Mouse (Mus musculus) embryonic facial prominence, embryonic 13.5 days (tissue): ENCODE results near the gene Faah. TPM values are rescaled to one million over a fixed set of nuclear protein-coding genes. Genes with fewer than 3 reads are reported as not detected.

ENCODE experiments used
- ATAC-seq: fragments of 200-750 bp; cut with Nextera tagmentation; 2 replicates; pipeline ENCODE4 v1.8.0; 2017; ENCODE audit warnings: low read depth; ENCODE audit not compliant: insufficient number of reproducible peaks, insufficient read depth, low FRiP score, low TSS enrichment
- H3K27ac ChIP-seq: fragments of 300-500 bp; sonication (generic); 2 replicates; pipeline ENCODE4 v1.5.1; 2015; ENCODE audit warnings: moderate library complexity, mild to moderate bottlenecking, inconsistent platforms
- H3K27me3 ChIP-seq: fragments of 300-500 bp; sonication (generic); 2 replicates; pipeline ENCODE4 v1.6.1; 2015; ENCODE audit warnings: mild to moderate bottlenecking, inconsistent platforms
- H3K36me3 ChIP-seq: fragments of 300-500 bp; sonication (generic); 2 replicates; pipeline ENCODE4 v1.6.1; 2015; ENCODE audit warnings: mild to moderate bottlenecking, inconsistent platforms
- H3K4me1 ChIP-seq: fragments of 300-500 bp; sonication (generic); 2 replicates; pipeline ENCODE4 v1.6.1; 2015; ENCODE audit warnings: inconsistent platforms
- H3K4me2 ChIP-seq: fragments of 300-500 bp; sonication (generic); 2 replicates; pipeline ENCODE4 v1.6.1; 2015; ENCODE audit warnings: moderate library complexity, mild to moderate bottlenecking, inconsistent platforms
- H3K4me3 ChIP-seq: fragments of 300-500 bp; sonication (generic); 2 replicates; pipeline ENCODE4 v1.5.1; 2015; ENCODE audit warnings: mild to moderate bottlenecking, inconsistent platforms
- H3K9ac ChIP-seq: fragments of 300-500 bp; sonication (generic); 2 replicates; pipeline ENCODE4 v1.6.1; 2015; ENCODE audit warnings: mild to moderate bottlenecking, inconsistent platforms
- H3K9me3 ChIP-seq: fragments of 300-500 bp; sonication (generic); 2 replicates; pipeline ENCODE4 v1.6.1; 2016; ENCODE audit warnings: inconsistent platforms
- WGBS: fragments of 180-500 bp; shearing (Covaris S2); methylation state at CpG from one replicate; pipeline ENCODE4 v1.1.7; 2015; ENCODE audit warnings: mixed read lengths; 5-methylcytosine and 5-hydroxymethylcytosine counted together
- polyA plus RNA-seq: library from polyadenylated mRNA; unstranded; fragments of >200 nt; fragmentation: Nextera tagmentation; extraction: Ambion mirVana; gene quantifications from 2 replicates; pipeline ENCODE4 v1.2.1, GENCODE M21; 2015

Faah gene
- polyA plus RNA-seq, 1 experiment from 2014 or later: 2.1 TPM

GRCm38 (mm10) chr4:115964446-115964845 lies 53.3 kb downstream of the Faah start:
- ATAC-seq: no peak
- H3K36me3 ChIP-seq: no peaks in the 10 kb centered on the region
- no peaks in the 10 kb centered on the region for H3K9me3 ChIP-seq
- H3K4me1 ChIP-seq: peaks cover 24% of the 10 kb centered on the region
- H3K27ac ChIP-seq: no peak overlapping the region
- H3K27me3 ChIP-seq: peaks cover 100% of the 10 kb centered on the region
- H3K4me2 ChIP-seq: no peak overlapping the region
- H3K4me3 ChIP-seq: no peak overlapping the region
- WGBS: 10% methylated on average over 5 of the region's 5 CpGs
- no peak overlapping the region for H3K9ac ChIP-seq

GRCm38 (mm10) chr4:115963751-115964150 lies 54.0 kb downstream of the Faah start:
- H3K4me3 ChIP-seq: no peak overlapping the region
- 4% methylated on average over 6 of the region's 6 CpGs for WGBS
- H3K9ac ChIP-seq: no peak overlapping the region
- peaks cover 24% of the 10 kb centered on the region for H3K4me1 ChIP-seq
- ATAC-seq: no peak
- no peaks in the 10 kb centered on the region for H3K36me3 ChIP-seq
- no peak overlapping the region for H3K27ac ChIP-seq
- H3K9me3 ChIP-seq: no peaks in the 10 kb centered on the region
- 0 out of 2 replicates have a peak overlapping the region, but pooled peaks have one; percentile 93 for H3K4me2 ChIP-seq
- peaks cover 99% of the 10 kb centered on the region for H3K27me3 ChIP-seq

- Histone ChIP-seq H3K27me3 (peaks cover 99% of the 10 kb centered on the region), H3K27ac (no peak overlapping the region), H3K4me2 (peak overlapping the region; percentile 93), H3K36me3 (no peaks in the 10 kb centered on the region), H3K4me1 (peaks cover 24% of the 10 kb centered on the region), H3K9me3 (no peaks in the 10 kb centered on the region), H3K9ac (peak overlapping the region; percentile 71), H3K4me3 (peak overlapping the region; percentile 58)
- under 1% methylated on average over 79 of the region's 79 CpGs for WGBS
- ATAC-seq: 0 out of 2 replicates have a peak, but pooled peaks have one; percentile 28
Measured at GRCm38 (mm10) chr4:115962671-115963412, 54.9 kb downstream of the Faah start.

GRCm38 (mm10) chr4:115961991-115962390 lies 55.7 kb downstream of the Faah start:
- Histone ChIP-seq H3K4me1 (peaks cover 24% of the 10 kb centered on the region), H3K27me3 (peaks cover 99% of the 10 kb centered on the region), H3K4me2 (peak overlapping the region; percentile 93; the same call in 1 of the 2 replicates), H3K9me3 (no peaks in the 10 kb centered on the region), H3K36me3 (no peaks in the 10 kb centered on the region), H3K9ac (no peak overlapping the region), H3K4me3 (peak overlapping the region; percentile 58; the same call in 1 of the 2 replicates), H3K27ac (no peak overlapping the region)
- WGBS: 8% methylated on average over 7 of the region's 7 CpGs
- no peak for ATAC-seq

- peaks cover 22% of the 10 kb centered on the region for H3K4me1 ChIP-seq
- no peaks in the 10 kb centered on the region for H3K9me3 ChIP-seq
- H3K27me3 ChIP-seq: peaks cover 99% of the 10 kb centered on the region
- H3K36me3 ChIP-seq: no peaks in the 10 kb centered on the region
- ATAC-seq: no peak
- no peak overlapping the region for H3K27ac ChIP-seq
- no peak overlapping the region for H3K9ac ChIP-seq
- no peak overlapping the region for H3K4me2 ChIP-seq
- no peak overlapping the region for H3K4me3 ChIP-seq
Measured at GRCm38 (mm10) chr4:115959546-115959945, 58.2 kb downstream of the Faah start.

- Histone ChIP-seq H3K4me3 (no peak overlapping the region), H3K4me1 (peaks cover 3% of the 10 kb centered on the region; the same call in 1 of the 2 replicates), H3K27ac (no peak overlapping the region), H3K9ac (no peak overlapping the region), H3K9me3 (no peaks in the 10 kb centered on the region), H3K36me3 (no peaks in the 10 kb centered on the region), H3K27me3 (peaks cover 99% of the 10 kb centered on the region), H3K4me2 (no peak overlapping the region)
- ATAC-seq: no peak
- 5% methylated on average over 3 of the region's 3 CpGs for WGBS
Measured at GRCm38 (mm10) chr4:115955494-115955775, 62.3 kb downstream of the Faah start.

GRCm38 (mm10) chr4:115954656-115955493 lies 62.9 kb downstream of the Faah start:
- no peak for ATAC-seq
- Histone ChIP-seq H3K4me3 (no peak overlapping the region), H3K27me3 (peaks cover 99% of the 10 kb centered on the region), H3K36me3 (no peaks in the 10 kb centered on the region), H3K4me2 (peak overlapping the region; percentile 23; the same call in 1 of the 2 replicates), H3K27ac (no peak overlapping the region), H3K9me3 (no peaks in the 10 kb centered on the region), H3K4me1 (peaks cover 3% of the 10 kb centered on the region; the same call in 1 of the 2 replicates), H3K9ac (no peak overlapping the region)
- 4% methylated on average over 19 of the region's 19 CpGs for WGBS

GRCm38 (mm10) chr4:115953559-115953958 lies 64.2 kb downstream of the Faah start:
- H3K9me3 ChIP-seq: no peaks in the 10 kb centered on the region
- H3K36me3 ChIP-seq: no peaks in the 10 kb centered on the region
- H3K4me2 ChIP-seq: no peak overlapping the region
- H3K27ac ChIP-seq: no peak overlapping the region
- H3K4me3 ChIP-seq: no peak overlapping the region
- peaks cover 3% of the 10 kb centered on the region; the same call in 1 of the 2 replicates for H3K4me1 ChIP-seq
- 31% methylated on average over 4 of the region's 5 CpGs for WGBS
- peaks cover 100% of the 10 kb centered on the region for H3K27me3 ChIP-seq
- no peak overlapping the region for H3K9ac ChIP-seq
- no peak for ATAC-seq

GRCm38 (mm10) chr4:115952758-115953157 lies 65.0 kb downstream of the Faah start:
- peaks cover 3% of the 10 kb centered on the region; the same call in 1 of the 2 replicates for H3K4me1 ChIP-seq
- no peaks in the 10 kb centered on the region for H3K9me3 ChIP-seq
- H3K27ac ChIP-seq: no peak overlapping the region
- no peaks in the 10 kb centered on the region for H3K36me3 ChIP-seq
- no peak overlapping the region for H3K4me2 ChIP-seq
- peaks cover 100% of the 10 kb centered on the region for H3K27me3 ChIP-seq
- no peak overlapping the region for H3K9ac ChIP-seq
- WGBS: 11% methylated on average over 6 of the region's 6 CpGs
- ATAC-seq: no peak
- no peak overlapping the region for H3K4me3 ChIP-seq

GRCm38 (mm10) chr4:115943669-115944314 lies 73.9 kb downstream of the Faah start:
- peaks cover 99% of the 10 kb centered on the region for H3K27me3 ChIP-seq
- peak overlapping the region; percentile 54 for H3K4me2 ChIP-seq
- no peak overlapping the region for H3K9ac ChIP-seq
- peaks cover 19% of the 10 kb centered on the region for H3K4me1 ChIP-seq
- ATAC-seq: no peak
- H3K27ac ChIP-seq: no peak overlapping the region
- no peaks in the 10 kb centered on the region for H3K9me3 ChIP-seq
- WGBS: under 1% methylated on average over 38 of the region's 41 CpGs
- H3K36me3 ChIP-seq: no peaks in the 10 kb centered on the region
- H3K4me3 ChIP-seq: peak overlapping the region; percentile 27

GRCm38 (mm10) chr4:115941242-115941820 lies 76.4 kb downstream of the Faah start:
- H3K9me3 ChIP-seq: no peaks in the 10 kb centered on the region
- peaks cover 40% of the 10 kb centered on the region for H3K4me1 ChIP-seq
- peaks cover 99% of the 10 kb centered on the region for H3K27me3 ChIP-seq
- no peak overlapping the region for H3K4me2 ChIP-seq
- WGBS: 2% methylated on average over 9 of the region's 9 CpGs
- no peak overlapping the region for H3K4me3 ChIP-seq
- H3K36me3 ChIP-seq: no peaks in the 10 kb centered on the region
- ATAC-seq: no peak
- no peak overlapping the region for H3K9ac ChIP-seq
- H3K27ac ChIP-seq: no peak overlapping the region
